In the genomic region with DNA sequence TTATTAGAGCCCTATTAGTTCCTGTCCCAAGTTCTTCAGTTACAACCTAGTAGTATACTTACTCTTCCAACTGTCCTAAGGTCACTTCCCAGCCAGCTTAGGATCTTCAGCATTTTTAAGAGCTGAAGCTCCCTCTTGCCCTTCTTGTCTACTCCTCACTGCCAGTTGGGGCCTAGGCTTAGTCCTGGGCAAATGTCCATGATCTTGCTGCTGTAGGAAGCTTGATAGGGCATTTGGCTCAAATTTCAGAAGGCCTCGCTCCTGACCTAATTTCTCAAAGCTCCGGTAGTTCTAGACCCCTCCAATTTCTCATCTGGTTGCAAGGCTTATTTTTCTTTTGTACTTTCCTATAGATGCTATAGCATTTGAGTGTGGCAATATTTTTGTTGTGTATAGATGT, we compare ENCODE assay signal across 16 mouse cellular contexts. TPM values are rescaled to one million over a fixed set of nuclear protein-coding genes. Genes with fewer than 3 reads are reported as not detected.
DNase-seq lines count a peak whose midpoint lies in the region; ATAC-seq lines count a peak whose summit lies in the region.
"Had no signal": no experiment of that assay in that cellular context is flagged by ENCODE, and none has a peak within 500 bp of the region (broad histone marks: within the 10 kb centered on the region; RNA-seq: fewer than 3 reads in every experiment).

No protein-coding gene starts in this region.

- intact Hi-C loops in gastrocnemius, postnatal 36 days (cut with DNase I): loop anchor here (5.0 kb wide), 1 partner anchor 91 kb away; no protein-coding TSS in a partner anchor
- intact Hi-C loops in heart, postnatal 36 days (cut with DNase I): loop anchor here (5.0 kb wide), 3 partner anchors 166 to 306 kb away; no protein-coding TSS in a partner anchor

- no peak overlapping the region for H3K4me2 ChIP-seq in heart, embryonic 16.5 days (ENCODE audit: low read depth, low read length)
- H3K4me2 ChIP-seq: embryonic facial prominence, embryonic 13.5 days had no signal

- H3K36me3 ChIP-seq in heart, embryonic 16.5 days (ENCODE audit: control insufficient read depth, insufficient read depth): peaks cover 27% of the 10 kb centered on the region

- H3K9ac ChIP-seq in heart, embryonic 16.5 days (ENCODE audit: low read length): no peak overlapping the region
- H3K9ac ChIP-seq: embryonic facial prominence, embryonic 13.5 days; liver, postnatal 0 days had no signal

- DNase-seq in gastrocnemius, adult 18-20 months (ENCODE audit: low spot score): peak; percentile 65
- DNase-seq in gastrocnemius, postnatal 36 days: no peak
- DNase-seq in heart, postnatal 36 days: no peak
- DNase-seq in cerebellum, adult 9-11 months: peak; percentile 44
- peak; percentile 52 for DNase-seq in gastrocnemius, postnatal 25 days
- DNase-seq in right cerebral cortex, adult 18-20 months: no peak
- DNase-seq: kidney, adult 8-10 months; kidney, postnatal 36 days; liver, postnatal 0 days; lung, postnatal 14 days; thymus, postnatal 14 days had no signal

- H3K27me3 ChIP-seq in heart, embryonic 16.5 days (ENCODE audit: control insufficient read depth, insufficient read depth, low read length): no peaks in the 10 kb centered on the region
- H3K27me3 ChIP-seq: embryonic facial prominence, embryonic 13.5 days had no signal

- no peak for ATAC-seq in heart, embryonic 16.5 days (replicated peaks; ENCODE audit: extremely low read depth, insufficient read depth, low FRiP score)
- ATAC-seq: forebrain, embryonic 16.5 days; inflammation-experienced regulatory T-cells, adult 6 months; liver, postnatal 0 days; midbrain, embryonic 16.5 days had no signal

- WGBS in heart, embryonic 16.5 days: 63% methylated on average over 2 of the region's 2 CpGs

- peaks cover 29% of the 10 kb centered on the region for H3K4me1 ChIP-seq in heart, embryonic 16.5 days (ENCODE audit: control insufficient read depth, insufficient read depth, low read length)

- peak overlapping the region; percentile 43; the same call in 1 of the 2 replicates for H3K27ac ChIP-seq in heart, embryonic 16.5 days (ENCODE audit: low read length)
- H3K27ac ChIP-seq: embryonic facial prominence, embryonic 13.5 days had no signal

- H3K9me3 ChIP-seq in heart, embryonic 16.5 days (replicated peaks; ENCODE audit: control insufficient read depth, low read length): no peaks in the 10 kb centered on the region
- H3K9me3 ChIP-seq: embryonic facial prominence, embryonic 13.5 days had no signal

- H3K4me3 ChIP-seq in heart, embryonic 16.5 days (ENCODE audit: low read length): no peak overlapping the region
- H3K4me3 ChIP-seq: embryonic facial prominence, embryonic 13.5 days had no signal

RNA-seq across cellular contexts. Expression of gene Trp53inp2, which starts 7.7 kb away (rescaled TPM):
- total RNA-seq in gastrocnemius, adult 18-20 months (2021): 100 to 1,000 TPM; 307 to 321 TPM
- total RNA-seq in gastrocnemius, postnatal 36 days (2021): 100 to 1,000 TPM; 355 to 400 TPM
- polyA plus RNA-seq in heart, embryonic 16.5 days (2015; fragmentation: Nextera tagmentation; extraction: Ambion mirVana): 126 and 132 TPM in 2 replicates
- total RNA-seq in heart, postnatal 36 days (2021): 100 to 1,000 TPM; 468 to 507 TPM
- 100 to 1,000 TPM; 406 to 449 TPM for total RNA-seq in gastrocnemius, postnatal 25 days (2021)

RNA-seq across cellular contexts. Expression of gene Pigu, which starts 31.3 kb away (rescaled TPM):
- total RNA-seq in gastrocnemius, adult 18-20 months (2021): 10 to 100 TPM; 22.4 to 25.1 TPM
- total RNA-seq in gastrocnemius, postnatal 36 days (2021): 10 to 100 TPM; 23.4 to 25.4 TPM
- 56.5 and 59.2 TPM in 2 replicates for polyA plus RNA-seq in heart, embryonic 16.5 days (2015; fragmentation: Nextera tagmentation; extraction: Ambion mirVana)
- total RNA-seq in heart, postnatal 36 days (2021): 10 to 100 TPM; 26.8 to 28.7 TPM
- 10 to 100 TPM; 19.7 to 24.9 TPM for total RNA-seq in gastrocnemius, postnatal 25 days (2021)

Comparison
In these comparisons a context has a peak if more than half of its experiments do, and no peak if none do; other contexts are left out.
1. DNase-seq: peak in gastrocnemius, adult 18-20 months (single experiment), cerebellum, adult 9-11 months (single experiment) and gastrocnemius, postnatal 25 days (single experiment); none in gastrocnemius, postnatal 36 days (0 of 2), heart, postnatal 36 days (0 of 2) and right cerebral cortex, adult 18-20 months (single experiment).